Mouse (Mus musculus) stomach, postnatal 0 days (tissue): ENCODE results near the gene Borcs5.

Experiments
- CTCF ChIP-seq: IDR thresholded peaks from 2 replicates; pipeline ENCODE4 v1.5.1; 2016; ENCODE audit warnings: antibody characterized with exemption, low read depth, mild to moderate bottlenecking, moderate library complexity
- EP300 ChIP-seq: optimal IDR thresholded peaks from 2 replicates; pipeline ENCODE3; 2016; ENCODE audit warnings: antibody characterized with exemption

DNA sequence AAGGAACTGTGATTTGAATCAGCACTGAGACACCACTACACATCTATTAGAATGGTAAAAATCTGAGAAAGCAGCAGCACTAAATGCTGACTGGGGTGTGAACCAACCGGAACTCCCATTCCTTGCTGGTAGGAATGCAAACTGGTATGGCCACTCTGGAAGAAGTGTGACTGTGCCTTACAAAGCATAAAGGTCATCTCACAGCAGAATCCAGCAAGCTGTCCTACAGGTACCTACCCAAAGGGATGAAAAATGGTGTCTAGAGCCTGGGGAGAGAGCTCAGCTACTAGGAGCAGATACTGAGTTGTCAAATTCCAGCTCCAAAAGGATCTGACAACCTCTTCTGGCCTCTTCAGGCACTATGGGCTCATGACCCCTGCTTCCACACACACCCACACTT, 12.7 kb upstream of the Borcs5 start:
- no peak for TF ChIP-seq CTCF
- no peak for TF ChIP-seq EP300
